ENCODE assay signal across 20 mouse cellular contexts in genomic region chr7:47986752-47987151, GRCm38 (mm10). TPM values are rescaled to one million over a fixed set of nuclear protein-coding genes. Genes with fewer than 3 reads are reported as not detected.
A peak's percentile ranks its signal among the peaks of the same experiment; 100 is the strongest.
DNase-seq lines count a peak whose midpoint lies in the region; ATAC-seq and TF ChIP-seq lines count a peak whose summit lies in the region.
"Had no signal": no experiment of that assay in that cellular context is flagged by ENCODE, and none has a peak within 500 bp of the region (broad histone marks: within the 10 kb centered on the region; RNA-seq: fewer than 3 reads in every experiment).

No protein-coding gene starts in this region.

- no peak for TF ChIP-seq EP300 in lung, postnatal 0 days (IDR thresholded peaks at IDR 0.05)
- TF ChIP-seq EP300 in stomach, postnatal 0 days (optimal IDR thresholded peaks at IDR 0.05): no peak

- no peaks in the 10 kb centered on the region for H3K9me3 ChIP-seq in lung, postnatal 0 days (ENCODE audit: low read length)
- no peaks in the 10 kb centered on the region for H3K9me3 ChIP-seq in stomach, postnatal 0 days (ENCODE audit: control insufficient read depth, low read length)
- H3K9me3 ChIP-seq: embryonic facial prominence, embryonic 15.5 days had no signal

- H3K9ac ChIP-seq in lung, postnatal 0 days (replicated peaks; ENCODE audit: low read depth): no peak overlapping the region
- H3K9ac ChIP-seq in stomach, postnatal 0 days (ENCODE audit: low read length): no peak overlapping the region
- H3K9ac ChIP-seq: embryonic facial prominence, embryonic 15.5 days; forebrain, postnatal 0 days had no signal

- TF ChIP-seq CTCF in lung, postnatal 0 days (IDR thresholded peaks at IDR 0.05): peak; percentile 25
- TF ChIP-seq CTCF in stomach, postnatal 0 days (IDR thresholded peaks at IDR 0.05; ENCODE audit: low read depth): peak; percentile 58

- H3K4me3 ChIP-seq in lung, postnatal 0 days (ENCODE audit: low read depth, low read length): no peak overlapping the region
- H3K4me3 ChIP-seq in stomach, postnatal 0 days (ENCODE audit: low read depth, low read length): no peak overlapping the region
- H3K4me3 ChIP-seq: embryonic facial prominence, embryonic 15.5 days; layer of hippocampus, adult 2 months had no signal

- no peaks in the 10 kb centered on the region for H3K27me3 ChIP-seq in lung, postnatal 0 days (replicated peaks; ENCODE audit: insufficient read depth, low read length)
- no peaks in the 10 kb centered on the region for H3K27me3 ChIP-seq in stomach, postnatal 0 days (ENCODE audit: control insufficient read depth, insufficient read depth, low read length)
- H3K27me3 ChIP-seq: embryonic facial prominence, embryonic 15.5 days had no signal

- H3K4me2 ChIP-seq in lung, postnatal 0 days (replicated peaks; ENCODE audit: low read depth, low read length): no peak overlapping the region
- no peak overlapping the region for H3K4me2 ChIP-seq in stomach, postnatal 0 days (replicated peaks; ENCODE audit: low read depth)
- H3K4me2 ChIP-seq: embryonic facial prominence, embryonic 15.5 days had no signal

- H3K36me3 ChIP-seq in lung, postnatal 0 days (ENCODE audit: insufficient read depth, low read length): no peaks in the 10 kb centered on the region
- no peaks in the 10 kb centered on the region for H3K36me3 ChIP-seq in stomach, postnatal 0 days (ENCODE audit: control insufficient read depth, insufficient read depth, low read length)
- H3K36me3 ChIP-seq: embryonic facial prominence, embryonic 15.5 days had no signal

- H3K27ac ChIP-seq in lung, postnatal 0 days (ENCODE audit: low read length): no peak overlapping the region
- no peak overlapping the region for H3K27ac ChIP-seq in stomach, postnatal 0 days (replicated peaks)
- H3K27ac ChIP-seq: embryonic facial prominence, embryonic 15.5 days; layer of hippocampus, adult 2 months had no signal

- H3K4me1 ChIP-seq in lung, postnatal 0 days (ENCODE audit: insufficient read depth, low read depth, low read length): no peaks in the 10 kb centered on the region
- H3K4me1 ChIP-seq in stomach, postnatal 0 days (replicated peaks; ENCODE audit: control insufficient read depth, insufficient read depth): no peaks in the 10 kb centered on the region
- H3K4me1 ChIP-seq: embryonic facial prominence, embryonic 15.5 days had no signal

- WGBS in lung, postnatal 0 days: 32% methylated on average over 1 of the region's 1 CpGs
- 57% methylated on average over 1 of the region's 1 CpGs for WGBS in stomach, postnatal 0 days

- peak; percentile 1 for DNase-seq in adrenal gland, adult 2 months
- DNase-seq in adrenal gland, adult 8-10 months: no peak
- DNase-seq in lung, postnatal 0 days (ENCODE audit: low spot score): peak; percentile 4
- DNase-seq in lung, postnatal 25 days (ENCODE audit: low spot score): no peak
- DNase-seq in embryo, embryonic 9.5 days (ENCODE audit: extremely low spot score): peak; percentile 1
- peak; percentile 16 for DNase-seq in stomach, postnatal 0 days (ENCODE audit: low spot score)
- no peak for DNase-seq in urinary bladder, postnatal 14 days (ENCODE audit: low spot score)
- no peak for DNase-seq in urinary bladder, adult 18-20 months (ENCODE audit: low spot score in 2 of 2)
- DNase-seq: adrenal gland, postnatal 14 days; cerebellum, adult 11 months; forebrain, postnatal 0 days; kidney, adult 18-20 months; lung, adult 2 months had no signal

- ATAC-seq in lung, postnatal 0 days: no peak
- ATAC-seq in stomach, postnatal 0 days (ENCODE audit: low FRiP score, low TSS enrichment): no peak
- ATAC-seq: forebrain, postnatal 0 days had no signal

RNA-seq across cellular contexts. Expression of gene Mrgpra4, which starts 4.9 kb away (rescaled TPM):
- total RNA-seq in adrenal gland, adult 2 months (2021): not detected
- polyA plus RNA-seq in adrenal gland, adult 2 months (2012; rRNA removed): not detected in 2 replicates
- total RNA-seq in adrenal gland, adult 8-10 months (2022): not detected
- polyA plus RNA-seq in lung, postnatal 0 days (2015; fragmentation: Nextera tagmentation; extraction: Ambion mirVana): not detected in 2 replicates
- not detected in 2 replicates for polyA plus RNA-seq in stomach, postnatal 0 days (2015; fragmentation: Nextera tagmentation; extraction: Ambion mirVana)
- total RNA-seq: adrenal gland, postnatal 14 days; forebrain, postnatal 0 days; heart, postnatal 25 days; layer of hippocampus, adult 2 months; left cerebral cortex, postnatal 25 days; neutrophil, adult 5-6 weeks had no signal
- polyA plus RNA-seq: embryonic facial prominence, embryonic 15.5 days; forebrain, postnatal 0 days; lung, adult 2 months; stomach, embryonic 16.5 days had no signal

RNA-seq across cellular contexts. Expression of gene Mrgprx1, which starts 40.6 kb away (rescaled TPM):
- total RNA-seq in adrenal gland, adult 2 months (2021): not detected
- polyA plus RNA-seq in adrenal gland, adult 2 months (2012; rRNA removed): not detected in 2 replicates
- not detected for total RNA-seq in adrenal gland, adult 8-10 months (2022)
- not detected in 2 replicates for polyA plus RNA-seq in lung, postnatal 0 days (2015; fragmentation: Nextera tagmentation; extraction: Ambion mirVana)
- not detected in 2 replicates for polyA plus RNA-seq in stomach, postnatal 0 days (2015; fragmentation: Nextera tagmentation; extraction: Ambion mirVana)
- total RNA-seq: adrenal gland, postnatal 14 days; forebrain, postnatal 0 days; gastrocnemius, postnatal 4 days; heart, postnatal 25 days; layer of hippocampus, adult 2 months; left cerebral cortex, postnatal 25 days; neutrophil, adult 5-6 weeks had no signal
- polyA plus RNA-seq: embryonic facial prominence, embryonic 15.5 days; forebrain, postnatal 0 days; lung, adult 2 months; stomach, embryonic 16.5 days had no signal

Comparison
In these comparisons a context has a peak if more than half of its experiments do, and no peak if none do; other contexts are left out.
1. DNase-seq: peak in adrenal gland, adult 2 months (single experiment), lung, postnatal 0 days (single experiment), embryo, embryonic 9.5 days (single experiment) and stomach, postnatal 0 days (single experiment); none in adrenal gland, adult 8-10 months (single experiment), lung, postnatal 25 days (single experiment), urinary bladder, postnatal 14 days (single experiment) and urinary bladder, adult 18-20 months (0 of 2).